Mouse (Mus musculus): ENCODE data around the gene Uri1.

Gene Uri1

DNA sequence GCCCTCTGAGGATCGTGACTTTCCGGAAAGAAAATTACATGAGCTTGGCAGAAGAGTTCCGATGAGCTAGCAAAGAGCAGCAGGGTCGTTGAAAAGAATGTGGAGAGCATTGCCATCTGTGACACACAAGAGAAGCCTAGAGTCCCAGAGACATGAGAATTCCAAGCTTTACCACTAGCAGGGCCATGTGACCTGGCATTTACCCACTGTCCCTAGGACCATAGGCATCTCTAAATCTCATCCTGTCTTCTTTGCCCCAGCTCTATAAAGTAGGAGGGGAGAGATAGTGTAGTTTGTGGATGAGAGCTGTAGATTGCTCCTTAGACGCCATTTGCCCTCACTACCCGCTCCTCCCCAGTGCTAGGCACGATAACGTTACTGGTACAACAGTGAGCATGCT lies at the start of gene Uri1:
TSS of gene Uri1 (minus strand) at position 101 of the 400 bp plus-strand sequence.
- in situ Hi-C loops (cut with MboI; ENCODE audit: low sequenced_read_pairs): no loop called here

DNA sequence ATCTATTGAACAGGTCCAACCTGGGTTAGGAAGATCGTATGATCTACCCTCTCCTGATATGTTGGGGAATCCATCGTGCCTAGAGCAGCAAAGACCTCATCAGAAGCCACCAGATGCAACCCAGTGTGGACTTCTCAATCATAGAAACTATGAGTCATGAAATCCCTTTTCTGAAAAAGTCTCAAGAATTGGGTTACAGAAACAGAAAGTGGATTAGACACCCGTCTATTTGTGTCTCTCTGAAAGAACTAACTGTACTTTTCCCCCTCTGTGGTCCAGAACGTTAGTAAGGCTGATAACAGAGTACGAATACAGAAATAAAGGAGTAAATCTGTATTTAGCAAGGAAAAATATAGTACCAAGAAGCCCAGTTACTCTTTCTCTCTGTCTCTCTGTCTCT lies 47.7 kb upstream of the Uri1 start:
- in situ Hi-C loops (cut with MboI; ENCODE audit: low sequenced_read_pairs): no loop called here

DNA sequence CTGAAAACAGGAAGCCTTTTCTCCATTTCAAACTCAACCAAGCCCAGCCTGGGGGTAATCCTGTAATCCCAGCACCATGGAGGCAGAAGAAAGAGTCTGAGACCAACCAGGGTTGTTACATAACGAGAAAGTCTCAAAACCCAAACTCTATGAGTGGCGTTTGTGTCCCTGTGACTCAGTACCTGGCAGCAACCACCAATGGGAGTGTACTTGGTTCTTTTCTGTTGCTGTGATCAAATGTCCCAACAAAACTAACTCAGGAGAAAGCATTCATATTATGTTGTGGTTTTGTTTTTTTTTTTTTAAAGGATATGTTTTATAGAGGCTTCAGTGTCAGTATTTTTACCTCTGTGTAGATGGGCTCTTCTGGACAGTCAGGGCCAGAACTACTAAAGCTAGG lies 47.3 kb upstream of the Uri1 start:
- in situ Hi-C loops (cut with MboI; ENCODE audit: low sequenced_read_pairs): no loop called here

DNA sequence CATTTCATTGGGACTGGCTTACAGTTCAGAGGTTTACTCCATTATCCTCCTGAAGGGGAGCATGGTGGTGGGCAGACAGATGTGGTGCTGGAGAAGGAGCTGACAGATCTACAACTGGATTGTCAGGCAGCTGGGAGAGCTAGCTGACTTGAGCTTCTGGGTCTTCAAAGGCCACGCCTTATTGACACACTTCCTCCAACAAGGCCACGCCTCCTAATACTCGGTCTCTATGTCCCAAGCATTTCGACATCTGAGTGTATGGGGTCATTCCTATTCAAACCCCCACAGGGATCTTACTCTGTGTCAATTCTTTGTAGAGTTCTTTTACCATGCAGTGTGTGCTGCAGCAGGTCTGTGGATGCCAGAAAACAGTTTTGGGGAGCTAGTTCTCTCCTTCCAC lies 41.1 kb upstream of the Uri1 start:
- in situ Hi-C loops (cut with MboI; ENCODE audit: low sequenced_read_pairs): loop anchor here (10.0 kb wide), 1 partner anchor 60 kb away; no protein-coding TSS in a partner anchor

DNA sequence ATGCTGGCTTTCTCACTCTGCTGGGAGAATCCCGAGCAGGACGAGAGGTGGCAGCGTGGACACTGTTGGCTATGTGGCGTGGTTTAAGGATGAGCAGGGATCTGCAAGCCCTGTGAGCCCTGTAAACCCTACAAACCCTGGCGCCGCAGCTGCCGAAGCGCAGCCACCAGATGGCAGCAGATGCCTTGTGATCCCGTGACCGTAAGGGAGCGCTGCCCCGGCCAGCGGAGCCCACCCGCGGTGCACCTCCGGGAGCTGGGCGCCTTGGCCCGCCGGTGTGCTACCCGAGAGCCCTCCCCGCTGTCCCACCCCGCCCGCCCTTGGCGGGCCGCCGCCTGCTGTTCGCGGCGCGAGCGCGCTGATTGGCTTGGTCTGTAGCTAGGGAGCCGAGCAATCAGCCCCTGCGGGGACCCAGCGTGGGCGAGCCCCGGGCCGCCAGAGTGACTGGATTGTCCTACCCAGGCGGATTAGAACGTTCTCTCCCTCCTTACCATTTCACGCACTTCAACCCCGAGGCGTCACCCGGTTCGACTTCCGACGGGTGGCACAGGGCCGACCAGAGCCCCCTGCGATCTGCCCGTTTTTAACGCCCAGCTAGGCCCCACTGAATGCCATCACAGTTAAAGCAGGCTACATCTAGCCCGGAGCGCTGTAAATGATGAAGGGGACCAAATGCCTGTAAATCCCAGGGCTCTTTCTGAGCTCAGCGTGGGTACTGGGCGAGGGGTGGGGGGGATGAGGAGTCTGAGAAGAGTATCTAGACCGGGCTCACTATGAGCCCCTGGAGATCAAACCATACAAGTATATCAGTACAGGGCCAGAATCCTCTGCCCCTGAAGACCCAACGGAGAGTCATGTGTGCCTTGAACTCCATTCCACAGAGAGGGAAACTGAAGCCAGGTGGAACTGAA lies 38.0 kb upstream of the Uri1 start:
- in situ Hi-C loops (cut with MboI; ENCODE audit: low sequenced_read_pairs): loop anchor here (10.0 kb wide), 1 partner anchor 63 kb away; no protein-coding TSS in a partner anchor

DNA sequence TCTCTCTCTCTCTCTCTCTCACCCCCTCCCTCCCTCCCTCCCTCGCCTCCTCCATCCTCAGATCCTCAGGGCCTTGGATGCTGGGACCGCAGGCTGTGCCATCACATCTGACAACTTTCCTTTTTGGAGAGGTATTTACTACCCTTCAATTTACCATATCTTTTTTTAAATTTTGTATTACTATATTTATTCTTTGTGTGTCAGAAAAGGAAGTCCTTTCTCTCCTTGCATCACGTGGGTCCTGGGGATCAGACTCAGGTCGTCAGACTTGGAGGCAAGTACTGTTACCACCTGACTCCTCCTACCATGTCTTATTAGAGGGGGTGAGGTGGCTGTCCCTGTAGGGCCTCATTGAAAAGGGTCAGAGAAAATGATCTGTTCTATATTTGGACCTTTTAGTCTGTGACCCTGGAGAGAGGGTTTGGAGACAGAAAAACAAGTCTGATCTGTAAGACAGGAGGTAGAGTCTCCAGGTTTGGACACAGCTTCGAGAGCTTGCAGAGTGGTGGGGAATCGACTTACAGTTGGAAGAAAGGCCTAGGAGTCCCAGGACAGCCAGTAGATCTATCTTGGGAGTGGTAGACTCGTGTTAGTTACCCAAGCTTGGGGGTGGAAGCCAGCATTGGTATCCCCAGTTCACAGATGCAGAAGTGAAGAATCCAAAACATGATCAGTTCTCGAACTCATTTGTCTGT lies 36.4 kb upstream of the Uri1 start:
- in situ Hi-C loops (cut with MboI; ENCODE audit: low sequenced_read_pairs): loop anchor here (10.0 kb wide), 1 partner anchor 65 kb away; no protein-coding TSS in a partner anchor

DNA sequence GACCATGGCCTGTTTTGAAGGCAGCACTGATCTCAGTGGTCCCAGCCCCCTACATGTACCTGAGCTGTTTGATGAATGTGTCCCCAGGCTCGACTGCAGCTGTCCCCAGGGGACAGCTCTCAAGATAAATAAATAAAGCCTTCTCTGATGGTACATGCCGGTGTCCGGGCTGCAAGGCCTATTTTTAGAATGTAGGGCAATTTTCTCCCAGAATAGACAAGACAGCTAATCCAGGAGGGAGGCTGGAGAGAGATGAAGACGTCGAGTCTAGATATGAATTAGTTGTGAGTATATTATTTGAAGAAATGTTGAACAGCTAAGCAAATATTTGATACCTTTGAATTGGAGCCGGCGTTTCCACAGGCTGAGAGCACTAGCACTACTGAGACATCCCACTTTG lies 35.7 kb upstream of the Uri1 start:
- in situ Hi-C loops (cut with MboI; ENCODE audit: low sequenced_read_pairs): no loop called here

DNA sequence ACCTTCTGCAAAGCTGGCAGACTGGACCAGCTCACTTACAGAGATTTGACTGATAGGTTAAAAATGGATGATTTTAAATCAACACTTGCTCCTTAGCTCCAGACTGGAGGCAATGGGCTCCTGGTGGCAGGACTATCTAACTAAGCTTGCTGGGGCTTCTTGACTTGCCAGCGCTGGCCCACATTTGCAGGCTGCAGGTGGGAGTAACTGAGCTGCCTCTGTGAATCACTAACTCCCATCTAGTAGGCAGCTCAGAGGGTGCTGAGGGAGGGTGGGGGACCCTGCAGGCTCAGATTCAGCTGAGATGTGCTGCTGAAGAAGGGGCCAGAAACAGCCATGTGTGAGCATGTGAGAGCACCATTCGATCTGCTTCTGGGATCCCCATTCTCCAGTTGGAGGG lies 32.6 kb upstream of the Uri1 start:
- in situ Hi-C loops (cut with MboI; ENCODE audit: low sequenced_read_pairs): no loop called here

DNA sequence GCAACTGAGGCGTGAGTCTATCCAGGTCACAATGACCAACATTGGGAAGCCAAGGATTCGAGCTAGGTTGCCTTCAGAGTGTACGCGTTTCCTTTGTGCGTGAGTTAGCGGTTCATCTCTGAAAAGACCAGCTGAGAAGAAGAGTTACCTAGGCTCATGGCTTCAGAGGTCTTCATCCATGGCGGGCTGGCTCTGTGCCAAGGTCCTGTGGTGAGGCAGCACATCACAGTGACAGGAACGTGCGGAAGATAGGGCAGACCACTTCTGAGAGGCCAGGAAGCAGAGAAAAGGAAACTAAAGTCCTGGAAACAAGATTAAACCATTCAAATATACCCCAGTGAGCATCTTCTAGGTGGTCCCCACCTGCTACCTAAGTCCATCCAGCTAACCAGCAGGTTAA lies 30.9 kb upstream of the Uri1 start:
- in situ Hi-C loops (cut with MboI; ENCODE audit: low sequenced_read_pairs): no loop called here

DNA sequence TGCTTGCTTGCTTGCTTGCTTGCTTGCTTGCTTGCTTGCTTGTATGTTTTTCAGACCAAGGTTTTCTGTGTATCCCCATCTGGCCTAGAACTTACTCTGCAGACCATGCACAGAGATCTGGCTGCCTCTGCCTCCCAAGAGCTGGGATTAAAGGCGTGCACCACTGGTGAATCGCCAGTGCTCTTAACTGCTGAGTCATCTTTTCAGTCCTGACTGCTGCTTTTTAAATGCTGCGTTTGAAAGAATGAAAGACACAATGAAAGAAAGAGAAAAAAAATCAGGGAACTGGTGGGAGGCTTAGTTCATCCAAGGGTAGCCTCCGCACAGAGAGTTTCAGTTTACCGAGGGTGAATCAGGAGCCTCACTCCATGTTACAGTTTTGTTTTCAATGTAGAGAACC lies 23.9 kb upstream of the Uri1 start:
- in situ Hi-C loops (cut with MboI; ENCODE audit: low sequenced_read_pairs): no loop called here

DNA sequence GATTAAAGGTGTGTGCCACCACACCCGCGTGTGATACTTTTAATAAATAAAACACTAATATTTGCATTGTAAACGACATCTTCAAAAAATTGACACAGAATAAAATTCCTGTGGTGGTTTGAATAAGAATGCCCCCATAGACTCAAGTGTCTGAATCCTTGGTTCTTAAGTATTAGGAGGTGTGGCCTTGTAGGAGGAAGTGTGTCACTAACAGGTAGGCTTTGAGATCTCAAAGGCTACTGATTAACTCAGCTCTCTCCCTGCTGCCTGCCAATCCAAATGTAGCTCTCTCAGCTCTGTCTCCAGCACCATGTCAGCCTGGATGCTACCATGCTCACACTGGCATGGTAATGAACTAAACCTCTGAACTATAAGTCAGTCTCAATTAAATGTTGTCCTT lies 17.9 kb upstream of the Uri1 start:
- in situ Hi-C loops (cut with MboI; ENCODE audit: low sequenced_read_pairs): no loop called here

DNA sequence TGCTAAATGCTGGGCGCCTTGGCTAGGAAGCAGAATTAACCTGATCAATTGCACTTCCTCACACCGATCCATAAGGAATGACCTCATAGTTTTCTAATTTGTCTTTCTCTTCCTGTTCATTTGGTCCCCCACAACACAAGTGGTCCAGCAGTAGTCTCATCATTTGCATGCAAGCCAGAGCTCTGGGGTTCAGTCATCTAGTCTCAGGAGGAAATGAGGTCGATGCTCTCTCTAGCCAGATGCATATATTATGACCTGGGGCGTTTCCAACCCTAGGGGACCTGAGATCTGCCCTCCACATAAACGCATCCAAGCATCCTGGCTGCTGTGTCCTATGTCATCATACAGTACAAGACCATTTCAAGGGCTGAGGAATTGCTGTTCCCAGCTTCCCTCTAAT lies 14.2 kb upstream of the Uri1 start:
- in situ Hi-C loops (cut with MboI; ENCODE audit: low sequenced_read_pairs): no loop called here

DNA sequence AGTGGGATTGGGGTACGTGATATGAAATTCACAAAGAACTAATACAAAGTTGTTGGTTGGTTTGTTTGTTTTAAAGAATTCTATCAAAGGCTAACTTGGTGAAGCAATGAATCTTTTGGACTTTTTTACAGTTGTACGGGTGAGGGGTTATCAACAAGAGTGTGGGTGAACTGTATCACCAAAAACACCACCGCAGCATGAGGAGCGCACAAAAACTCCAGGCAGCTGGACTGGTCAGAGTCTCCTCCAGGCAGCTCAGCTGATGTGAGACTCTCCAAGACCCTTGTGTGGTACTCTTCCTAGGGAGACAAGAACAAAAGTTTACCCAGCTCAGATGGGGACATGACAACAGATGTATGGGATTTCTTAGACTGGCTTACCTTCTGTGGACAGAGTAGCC lies 7.8 kb upstream of the Uri1 start:
- in situ Hi-C loops (cut with MboI; ENCODE audit: low sequenced_read_pairs): no loop called here

DNA sequence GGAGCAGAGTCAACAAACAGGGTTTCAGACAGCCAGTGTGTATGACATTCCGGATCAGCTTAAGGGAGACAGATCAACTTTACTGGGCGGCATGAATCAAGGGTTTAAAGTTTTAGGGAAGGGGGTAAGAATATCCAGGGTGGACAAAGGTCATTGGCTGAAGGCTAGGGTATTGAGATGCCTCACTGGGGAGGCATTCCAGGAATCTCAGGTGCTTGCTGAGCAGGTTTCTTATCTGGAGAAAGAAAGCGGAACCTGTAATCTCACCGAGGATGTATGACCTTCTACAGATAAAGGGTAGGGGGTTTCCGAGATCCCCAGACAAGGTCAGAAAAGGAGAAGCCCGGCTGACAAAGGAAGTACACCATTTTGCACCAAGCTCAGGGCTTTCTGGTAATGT lies 7.3 kb upstream of the Uri1 start:
- in situ Hi-C loops (cut with MboI; ENCODE audit: low sequenced_read_pairs): no loop called here

DNA sequence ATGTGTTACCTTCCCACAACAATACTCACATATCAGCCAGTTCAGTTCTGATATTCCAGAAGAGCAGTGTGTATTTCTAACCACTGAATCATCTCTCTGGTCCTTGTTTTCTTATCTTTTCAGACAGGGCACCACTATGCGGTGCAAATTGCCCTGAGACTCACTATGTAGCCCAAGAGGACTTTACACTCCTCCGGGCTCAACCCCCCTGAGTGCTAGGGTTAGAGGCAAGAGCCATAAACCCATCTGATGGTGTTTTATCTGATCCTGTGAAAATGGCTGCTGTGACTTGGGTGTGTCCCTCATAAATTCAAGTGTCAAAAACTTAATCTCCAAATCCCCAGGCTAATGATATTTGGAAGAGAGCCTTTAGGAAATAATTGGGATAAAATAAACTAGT lies 6.6 kb upstream of the Uri1 start:
- in situ Hi-C loops (cut with MboI; ENCODE audit: low sequenced_read_pairs): no loop called here

DNA sequence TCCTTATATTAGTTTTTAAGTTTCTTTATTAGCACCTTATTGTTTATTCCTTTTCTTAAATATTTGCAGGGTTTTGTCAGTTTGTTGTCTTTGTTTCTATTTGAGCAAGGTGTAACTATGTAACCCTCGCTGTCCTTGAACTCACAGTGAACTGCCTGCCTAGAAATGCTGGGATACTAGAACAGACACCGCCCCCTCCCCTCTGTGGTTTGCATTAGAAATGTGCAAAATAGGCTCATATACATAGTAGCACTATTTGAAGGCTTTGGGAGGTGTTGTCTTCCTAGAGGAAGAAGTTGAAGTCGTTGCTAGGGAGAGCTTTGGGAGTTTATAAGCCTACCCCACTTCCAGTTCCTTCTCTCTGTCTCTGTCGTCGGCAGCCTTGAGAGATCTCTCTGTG lies 5.7 kb upstream of the Uri1 start:
- in situ Hi-C loops (cut with MboI; ENCODE audit: low sequenced_read_pairs): no loop called here

DNA sequence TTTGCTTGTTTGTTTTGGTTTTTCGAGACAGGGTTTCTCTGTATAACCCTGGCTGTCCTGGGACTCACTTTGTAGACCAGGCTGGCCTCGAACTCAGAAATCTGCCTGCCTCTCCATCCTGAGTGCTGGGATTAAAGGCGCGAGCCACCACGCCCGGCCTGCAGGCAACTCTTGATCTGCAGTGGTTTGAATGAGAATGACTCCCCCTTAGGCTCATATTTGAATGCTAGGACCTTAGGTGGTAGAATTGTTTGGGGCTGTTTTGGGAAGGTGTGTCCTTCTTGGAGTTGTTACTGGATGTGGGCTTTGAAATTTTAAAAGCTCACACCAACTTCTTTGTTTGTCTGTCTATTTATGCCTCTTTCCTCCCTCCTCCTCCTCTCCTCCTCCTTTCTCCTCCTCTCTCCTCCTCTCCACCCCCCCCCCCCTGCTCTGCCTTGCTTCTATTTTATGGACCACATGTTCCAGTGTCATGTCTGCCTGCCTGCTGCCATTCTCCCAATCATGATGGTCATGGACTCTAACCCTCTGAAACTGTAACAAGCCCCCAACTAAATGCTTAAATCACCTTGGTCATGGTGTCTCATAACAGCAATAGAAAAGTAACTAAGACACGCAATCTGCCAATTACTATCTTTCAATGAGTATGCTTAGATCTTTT lies 4.7 kb upstream of the Uri1 start:
- in situ Hi-C loops (cut with MboI; ENCODE audit: low sequenced_read_pairs): no loop called here

DNA sequence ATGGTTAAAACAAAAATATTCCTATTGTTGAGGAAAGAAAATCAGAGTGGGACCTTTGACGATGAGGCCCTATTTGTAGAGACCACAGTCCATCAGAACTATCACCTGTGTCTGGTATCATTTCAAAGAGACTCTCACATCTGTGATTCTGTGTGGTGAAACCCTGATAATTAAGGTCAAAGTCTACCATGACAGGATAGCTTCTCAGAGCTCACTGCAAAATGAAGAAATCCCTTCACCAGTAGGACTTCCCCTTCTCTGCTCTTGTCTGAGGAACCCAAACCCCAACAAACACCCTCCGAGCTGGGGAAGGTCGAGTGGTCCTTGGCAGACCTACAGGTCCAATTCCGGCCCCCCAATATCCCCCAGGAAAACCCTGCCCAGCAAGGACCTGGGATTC lies 1.5 kb upstream of the Uri1 start:
- in situ Hi-C loops (cut with MboI; ENCODE audit: low sequenced_read_pairs): no loop called here

DNA sequence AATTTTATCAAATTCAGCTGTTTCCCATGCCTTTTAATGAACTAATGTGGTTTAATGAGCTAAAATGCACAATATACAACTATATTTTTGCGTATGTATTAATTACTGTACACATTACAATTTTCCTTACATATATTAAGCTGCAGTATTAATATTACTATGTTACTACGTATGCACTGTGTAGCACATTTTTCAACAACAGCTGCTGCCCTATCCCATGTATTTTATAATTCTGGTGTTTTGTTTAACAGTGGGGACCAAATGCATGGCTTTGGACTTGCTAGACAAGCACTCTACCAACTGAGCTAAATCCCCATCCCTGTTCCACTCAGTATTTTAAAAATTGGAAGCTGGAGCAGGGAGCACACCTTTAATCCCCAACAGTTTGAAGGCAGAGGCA lies 3.6 kb downstream of the Uri1 start:
- in situ Hi-C loops (cut with MboI; ENCODE audit: low sequenced_read_pairs): no loop called here

DNA sequence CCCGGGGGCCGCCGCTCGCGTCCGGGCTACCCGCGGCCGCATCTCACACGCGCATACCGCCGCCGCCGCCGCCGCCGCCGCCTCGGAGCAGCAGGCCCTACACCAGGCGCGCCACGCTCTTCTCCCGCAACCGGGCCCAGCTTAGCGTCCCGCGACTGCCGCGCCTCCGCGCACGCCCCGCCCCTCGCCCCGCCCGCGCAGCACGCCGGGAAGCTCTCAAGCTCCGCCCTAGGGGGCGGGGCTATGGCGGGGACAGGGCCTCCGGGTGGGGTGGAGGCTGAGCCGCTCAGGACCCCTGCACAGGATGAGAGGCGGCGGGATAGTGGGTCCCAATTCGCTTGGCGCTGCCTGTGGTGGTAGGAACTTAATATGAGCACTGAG lies 4.0 kb downstream of the Uri1 start:
- in situ Hi-C loops (cut with MboI; ENCODE audit: low sequenced_read_pairs): no loop called here

DNA sequence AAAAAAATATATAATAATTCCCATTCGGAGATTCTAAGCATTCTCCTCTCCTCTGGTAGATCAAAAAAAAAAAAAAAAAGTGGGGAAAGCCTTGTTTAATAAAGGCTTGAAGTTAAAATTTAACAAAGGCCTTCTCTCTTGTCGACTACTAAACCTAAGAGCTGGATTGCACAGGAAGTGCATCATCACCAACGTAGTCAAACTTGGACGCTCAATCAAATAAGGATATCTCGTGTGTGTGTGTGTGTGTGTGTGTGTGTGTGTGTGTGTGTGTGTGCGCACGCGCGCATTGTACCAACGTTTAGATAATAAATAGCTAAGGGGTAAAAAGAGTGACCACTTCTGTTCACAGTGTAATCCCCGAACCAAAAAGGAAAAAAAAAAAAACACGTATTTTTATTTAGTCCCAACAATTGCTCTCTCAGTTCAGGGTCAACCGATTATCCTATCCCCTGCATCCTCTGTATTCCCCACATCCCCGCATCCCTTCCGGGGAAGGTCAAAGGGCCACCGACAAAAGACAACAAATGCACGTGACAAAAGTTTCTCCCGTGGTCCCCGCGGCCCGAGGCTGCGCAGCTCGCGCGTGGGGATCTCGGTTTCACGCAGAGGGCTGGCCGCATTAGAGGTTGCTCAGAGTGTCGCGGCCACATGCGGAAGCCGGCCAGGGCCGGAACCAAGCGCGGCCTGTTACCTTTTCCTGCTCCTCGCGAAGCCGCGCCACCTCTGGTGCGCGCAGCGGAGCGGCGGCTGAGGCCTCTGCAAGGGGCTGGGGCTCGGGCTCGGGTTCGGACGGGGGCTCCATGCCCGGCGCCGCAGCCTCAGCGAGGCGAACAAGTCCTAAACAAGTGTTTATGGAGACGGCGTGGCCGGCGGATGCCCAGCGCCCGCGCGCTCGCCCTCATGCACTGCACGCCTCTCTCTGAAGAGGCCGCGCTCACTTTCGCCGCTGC lies 4.7 kb downstream of the Uri1 start:
- in situ Hi-C loops (cut with MboI; ENCODE audit: low sequenced_read_pairs): no loop called here
